Mouse (Mus musculus): Measurements from ENCODE around the gene Tfec.

DNA sequence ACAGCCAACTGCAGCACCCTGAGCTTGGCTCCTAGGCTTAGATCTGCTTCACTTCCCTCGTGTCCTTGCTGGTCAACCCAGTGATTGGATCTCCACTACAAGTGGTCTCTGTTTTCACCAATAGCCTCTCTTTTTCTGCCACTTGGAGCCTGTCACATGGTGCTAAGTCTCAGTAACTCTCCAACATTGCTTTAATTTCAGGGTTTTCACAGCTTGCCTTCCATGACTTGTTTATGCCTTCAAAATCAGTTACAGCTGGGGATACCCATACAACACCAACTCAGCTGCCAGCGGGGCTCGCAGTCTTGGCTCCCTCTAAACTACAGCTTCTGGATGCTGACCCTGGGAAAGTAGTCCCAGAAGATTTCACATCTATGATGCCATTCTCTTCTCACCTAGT is 113.1 kb downstream of the Tfec start:
- no peak for TF ChIP-seq CTCF (IDR thresholded peaks at IDR 0.05; ENCODE audit: low read depth)
- no peak for TF ChIP-seq EP300 (IDR thresholded peaks at IDR 0.05; ENCODE audit: low read depth)

Data from heart, postnatal 0 days (tissue).